Mouse (Mus musculus) MEL (cell line): ENCODE measurements at regions not wholly inside any gene's neighbourhood (a gene's known extent, or its start where the extent isn't known, plus 50 kb on each side); places are given as distances from the start of the nearest gene placed in this dataset.

Experiments used
- DNase-seq: peaks from one replicate; pipeline ENCODE4 v3.0.0; 2011; ENCODE audit warnings: low read depth, low spot score
- H3K27ac ChIP-seq: 2 replicates; pipeline ENCODE4 v1.5.1; 2012; ENCODE audit warnings: low read depth, mild to moderate bottlenecking, control low read depth, low read length, moderate library complexity; ENCODE audit not compliant: control insufficient read depth
- H3K27me3 ChIP-seq, 2 experiments: fragments of 150-350 bp in 1 of 2; sonication (generic) in 1 of 2; 2 replicates each; pipeline ENCODE4 v1.6.1; 2012; ENCODE audit warnings: low read length in 2 of 2, mild to moderate bottlenecking in 2 of 2, improper control_type of control experiment in 1 of 2, moderate library complexity in 1 of 2; ENCODE audit not compliant: insufficient read depth in 2 of 2, control insufficient read depth in 1 of 2
- H3K36me3 ChIP-seq, 2 experiments: 2 replicates each; pipeline ENCODE4 v1.6.1; 2012 to 2014; ENCODE audit warnings: low read length in 2 of 2, improper control_type of control experiment in 1 of 2, inconsistent platforms in 1 of 2, mild to moderate bottlenecking in 1 of 2; ENCODE audit not compliant: insufficient read depth in 2 of 2, control insufficient read depth in 1 of 2
- H3K4me1 ChIP-seq, 2 experiments: fragments of 150-350 bp in 1 of 2; sonication (generic) in 1 of 2; 2 replicates each; pipeline ENCODE4 v1.6.1; 2012; ENCODE audit warnings: low read length in 2 of 2, improper control_type of control experiment in 1 of 2, mild to moderate bottlenecking in 1 of 2; ENCODE audit not compliant: insufficient read depth in 2 of 2, control insufficient read depth in 1 of 2
- H3K4me3 ChIP-seq, 2 experiments: fragments of 150-350 bp in 1 of 2; sonication (generic) in 1 of 2; 2 replicates each; pipeline ENCODE4 v1.5.1; 2012; ENCODE audit warnings: low read depth in 2 of 2, low read length in 2 of 2, mild to moderate bottlenecking in 2 of 2, moderate library complexity in 2 of 2, control low read depth in 1 of 2, improper control_type of control experiment in 1 of 2; ENCODE audit not compliant: control insufficient read depth in 1 of 2, insufficient read depth in 1 of 2
- H3K79me2 ChIP-seq: 2 replicates; pipeline ENCODE4 v1.6.1; 2012; ENCODE audit warnings: mild to moderate bottlenecking, low read length, moderate library complexity; ENCODE audit not compliant: control insufficient read depth, poor library complexity, insufficient read depth
- H3K9ac ChIP-seq: 2 replicates; pipeline ENCODE4 v1.6.1; 2012; ENCODE audit warnings: low read depth, mild to moderate bottlenecking, control low read depth, low read length, moderate library complexity; ENCODE audit not compliant: control insufficient read depth, poor library complexity, severe bottlenecking
- H3K9me3 ChIP-seq: fragments of 150-350 bp; sonication (generic); replicated peaks from 2 replicates; pipeline ENCODE4 v1.6.1; 2012; ENCODE audit warnings: mild to moderate bottlenecking, low read length, improper control_type of control experiment, moderate library complexity; ENCODE audit not compliant: insufficient read depth
- EP300 ChIP-seq, 2 experiments: IDR thresholded peaks; 2 replicates each; pipeline ENCODE4 v1.6.1; 2011; ENCODE audit warnings: improper control_type of control experiment in 2 of 2, low read length in 2 of 2, low read depth in 1 of 2, mild to moderate bottlenecking in 1 of 2
- MAZ ChIP-seq: IDR thresholded peaks from 2 replicates; pipeline ENCODE4 v1.6.1; 2012; ENCODE audit warnings: low read depth, mild to moderate bottlenecking, inconsistent platforms, low read length, improper control_type of control experiment
- MEF2A ChIP-seq: IDR thresholded peaks from 2 replicates; pipeline ENCODE4 v1.6.1; 2014; ENCODE audit warnings: low read depth, mild to moderate bottlenecking, inconsistent platforms, low read length, improper control_type of control experiment; ENCODE audit not compliant: poor library complexity, insufficient replicate concordance, severe bottlenecking; ENCODE audit errors: extremely low read depth
- POLR2AphosphoS5 ChIP-seq: IDR thresholded peaks from 2 replicates; pipeline ENCODE4 v1.6.1; 2012; ENCODE audit warnings: low read depth, borderline replicate concordance, mild to moderate bottlenecking, inconsistent platforms, low read length, moderate library complexity, mixed read lengths
- SMC3 ChIP-seq: IDR thresholded peaks from 2 replicates; pipeline ENCODE4 v1.6.1; 2011; ENCODE audit warnings: low read depth, low read length, improper control_type of control experiment
- TBP ChIP-seq: IDR thresholded peaks from 2 replicates; pipeline ENCODE4 v1.8.0; 2011; ENCODE audit warnings: low read depth, low read length, improper control_type of control experiment
- ZMIZ1 ChIP-seq: IDR thresholded peaks from 2 replicates; pipeline ENCODE4 v1.6.1; 2012; ENCODE audit warnings: low read depth, mild to moderate bottlenecking, inconsistent platforms, low read length, improper control_type of control experiment, moderate library complexity
- ZNF384 ChIP-seq: IDR thresholded peaks from 2 replicates; pipeline ENCODE4 v1.6.1; 2012; ENCODE audit warnings: low read depth, mild to moderate bottlenecking, inconsistent platforms, low read length, improper control_type of control experiment

- H3K9me3 ChIP-seq: no peaks in the 10 kb centered on the region
- no peaks in the 10 kb centered on the region for H3K27me3 ChIP-seq
- DNase-seq: peak; percentile 66
- no peaks in the 10 kb centered on the region for H3K79me2 ChIP-seq
- no peak overlapping the region for H3K27ac ChIP-seq
- peaks cover 0 to 12% of the 10 kb centered on the region in 2 experiments; a peak in 2 of 4 replicates for H3K36me3 ChIP-seq
- H3K4me1 ChIP-seq: peaks cover 7 to 34% of the 10 kb centered on the region in 2 experiments
- no peak overlapping the region for H3K4me3 ChIP-seq
- H3K9ac ChIP-seq: no peak overlapping the region
- TF ChIP-seq ZMIZ1: no peak
- no peak for TF ChIP-seq SMC3
- TF ChIP-seq POLR2AphosphoS5: no peak
- peak in 1 of 2 experiments; percentile 30; a peak in 1 of 4 replicates for TF ChIP-seq EP300 (IDR thresholded peaks at IDR 0.05; ENCODE audit: low read depth in 1 of 2, low read length in 2 of 2)
Measured at GRCm38 (mm10) chr19:6668545-6668944, 125.7 kb upstream of the Slc22a12 start.

DNA sequence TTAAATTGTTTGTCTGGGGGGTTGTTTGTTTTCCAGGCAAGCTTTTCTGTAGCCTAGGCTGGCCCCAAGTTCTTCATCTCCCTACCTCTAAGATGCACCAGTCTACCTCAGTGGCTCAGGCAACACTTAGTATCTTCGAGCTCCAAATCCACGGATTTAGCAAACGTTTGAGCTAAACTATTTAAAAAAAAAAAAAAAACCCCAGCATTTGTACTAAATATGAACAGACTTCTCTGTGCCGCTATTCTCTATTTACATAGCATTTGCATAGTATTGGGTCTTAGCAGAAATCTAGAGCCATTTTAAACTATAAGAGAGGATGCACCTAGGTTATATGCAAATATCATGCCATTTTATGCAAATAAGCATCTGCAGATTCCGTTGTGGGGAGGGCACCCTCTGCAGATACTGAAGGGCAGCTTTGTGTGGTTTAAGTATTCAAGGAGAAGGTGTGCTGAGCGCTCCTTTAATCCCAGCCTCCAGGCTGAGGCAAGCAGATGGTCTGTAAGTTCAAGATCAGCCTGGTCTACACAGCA lies 123.4 kb upstream of the Slc22a12 start:
- peaks cover 12 to 53% of the 10 kb centered on the region in 2 experiments for H3K4me1 ChIP-seq

GRCm38 (mm10) chr19:6665264-6666054 lies 122.6 kb upstream of the Slc22a12 start:
- TF ChIP-seq MAZ: peak; percentile 58; the same call in 1 of the 2 replicates
- no peak for TF ChIP-seq MEF2A
- TF ChIP-seq TBP: 0 out of 2 replicates have a peak, but pooled peaks have one; percentile 12
- TF ChIP-seq, all 39 proteins: peak for 2
- Histone ChIP-seq H3K4me1 (peaks cover 14 to 60% of the 10 kb centered on the region in 2 experiments), H3K36me3 (peaks cover 0 to 35% of the 10 kb centered on the region in 2 experiments; a peak in 2 of 4 replicates), H3K27ac (peak overlapping the region; percentile 13), H3K79me2 (no peaks in the 10 kb centered on the region), H3K9me3 (no peaks in the 10 kb centered on the region), H3K4me3 (no peak overlapping the region), H3K9ac (peak overlapping the region; percentile 42), H3K27me3 (no peaks in the 10 kb centered on the region)
- DNase-seq: peak; percentile 55

More for the DNA sequence above, 123.4 kb upstream of the Slc22a12 start:
- Histone ChIP-seq H3K27me3 (no peaks in the 10 kb centered on the region), H3K9ac (no peak overlapping the region), H3K9me3 (no peaks in the 10 kb centered on the region), H3K4me3 (no peak overlapping the region), H3K79me2 (no peaks in the 10 kb centered on the region), H3K27ac (no peak overlapping the region), H3K36me3 (peaks cover 0 to 27% of the 10 kb centered on the region in 2 experiments; a peak in 2 of 4 replicates)
- no peak for TF ChIP-seq POLR2AphosphoS5
- TF ChIP-seq ZNF384: 0 out of 2 replicates have a peak, but pooled peaks have one; percentile 36
- no peak for DNase-seq
